Mouse (Mus musculus): ENCODE results near the gene Ift52. TPM values are rescaled to one million over a fixed set of nuclear protein-coding genes. Genes with fewer than 3 reads are reported as not detected.

Gene Ift52
- polyA plus RNA-seq (2012): 4.7 and 5.7 TPM in 2 replicates

DNA sequence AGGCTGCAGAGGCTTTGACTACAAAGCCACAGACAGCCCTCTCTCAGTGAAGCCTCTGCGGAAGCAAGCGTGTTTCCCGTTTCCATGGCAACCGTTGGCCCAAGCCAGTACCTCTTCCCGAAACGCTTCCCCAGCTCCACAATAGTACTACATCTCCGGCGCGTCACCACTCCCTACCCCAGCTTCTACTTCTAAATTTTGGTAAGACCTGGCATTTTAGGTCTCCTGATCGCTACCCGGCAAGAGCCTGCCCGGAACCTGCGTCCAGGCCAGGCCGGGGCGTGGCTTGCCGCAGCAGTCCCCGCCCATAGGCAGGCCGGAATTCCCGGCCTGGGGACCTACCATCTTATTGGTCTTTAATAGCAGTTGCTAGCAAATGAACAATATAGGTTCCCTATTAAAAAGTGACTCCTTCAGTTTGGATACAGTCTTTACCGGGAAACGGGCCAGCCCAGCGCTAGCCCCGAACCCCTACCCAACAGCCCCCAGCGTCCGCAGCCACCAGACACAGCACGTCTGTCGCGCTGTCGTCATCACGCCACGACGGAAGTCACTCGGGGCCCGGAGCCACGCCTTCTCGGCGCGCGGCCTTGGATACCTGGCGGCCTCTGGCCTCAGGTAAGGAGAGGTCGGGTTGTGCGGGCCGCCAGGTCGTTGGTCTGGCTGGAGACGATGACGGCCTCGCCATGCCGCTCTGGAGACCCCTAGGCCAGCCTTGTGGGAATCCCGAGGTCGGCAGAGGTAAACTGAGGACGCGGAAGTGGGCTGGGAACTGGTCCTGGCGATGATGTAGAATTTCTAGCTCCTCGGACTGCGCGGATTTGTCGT, at the start of gene Ift52:
Gene Ift52 (plus strand): TSS at position 439 of the 828 bp plus-strand sequence.
- no peak for TF ChIP-seq GATA1 (IDR thresholded peaks at IDR 0.05; ENCODE audit: low read length)

DNA sequence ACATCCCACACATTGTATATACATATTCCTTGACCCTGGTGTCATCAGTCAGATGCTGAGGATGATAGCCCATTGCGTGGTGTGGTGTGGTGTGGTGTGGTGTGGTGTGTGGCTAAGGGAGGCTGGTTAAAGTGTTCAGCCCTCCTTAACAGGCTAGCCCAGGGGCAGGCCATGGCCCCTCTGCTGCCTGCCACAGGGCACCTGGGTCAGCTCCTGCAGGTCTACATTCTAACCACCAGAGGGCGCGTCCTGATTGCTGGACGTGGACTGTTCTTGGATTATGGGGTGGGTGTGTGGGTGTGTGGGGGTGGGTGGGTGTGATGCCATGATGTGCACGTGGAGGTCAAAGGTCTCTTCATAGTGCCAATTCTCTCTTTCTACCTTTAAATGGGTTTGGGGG, 48.8 kb upstream of the Ift52 start:
- TF ChIP-seq GATA1 (IDR thresholded peaks at IDR 0.05; ENCODE audit: low read length): no peak

DNA sequence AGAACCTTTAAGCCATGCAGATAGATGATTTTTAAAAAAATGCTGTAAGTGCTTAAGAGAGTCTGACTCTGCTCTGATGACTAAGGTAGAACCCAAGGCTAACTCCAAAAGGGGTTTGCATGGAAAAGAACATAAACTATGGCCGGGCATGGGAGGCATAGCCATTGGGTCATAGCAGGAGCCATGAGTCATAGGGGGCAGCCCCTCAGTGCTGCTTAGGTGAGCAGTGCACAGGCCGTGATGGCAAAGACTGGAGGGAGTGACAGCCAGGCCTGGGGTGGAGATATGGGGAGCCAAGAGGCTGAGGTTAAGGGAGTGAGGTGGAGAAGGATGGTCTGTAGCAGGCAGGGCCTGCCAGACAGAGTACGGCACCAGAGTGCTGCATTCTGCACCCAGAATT, 48.1 kb upstream of the Ift52 start:
- TF ChIP-seq GATA1 (IDR thresholded peaks at IDR 0.05; ENCODE audit: low read length): no peak

DNA sequence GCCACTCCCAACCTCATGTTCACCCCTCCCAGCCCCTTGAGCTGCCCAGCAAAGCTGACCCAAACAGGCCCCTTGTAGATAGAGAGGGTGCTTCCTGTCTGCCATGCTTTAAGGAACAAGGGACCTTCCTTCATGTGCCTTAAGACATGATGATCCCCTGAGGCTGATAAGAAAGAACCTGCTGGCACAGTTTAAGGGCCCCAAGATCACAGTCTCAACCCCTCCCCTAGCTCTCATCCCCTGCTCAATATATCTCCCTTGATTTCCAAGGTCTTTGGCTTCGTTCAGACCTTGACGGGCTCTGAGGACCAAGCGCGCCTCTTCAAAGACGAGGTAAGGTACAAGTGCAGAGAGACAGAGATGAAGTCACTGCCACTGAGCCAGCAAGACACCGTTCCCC, 46.3 kb upstream of the Ift52 start:
- no peak for TF ChIP-seq GATA1 (IDR thresholded peaks at IDR 0.05; ENCODE audit: low read length)

DNA sequence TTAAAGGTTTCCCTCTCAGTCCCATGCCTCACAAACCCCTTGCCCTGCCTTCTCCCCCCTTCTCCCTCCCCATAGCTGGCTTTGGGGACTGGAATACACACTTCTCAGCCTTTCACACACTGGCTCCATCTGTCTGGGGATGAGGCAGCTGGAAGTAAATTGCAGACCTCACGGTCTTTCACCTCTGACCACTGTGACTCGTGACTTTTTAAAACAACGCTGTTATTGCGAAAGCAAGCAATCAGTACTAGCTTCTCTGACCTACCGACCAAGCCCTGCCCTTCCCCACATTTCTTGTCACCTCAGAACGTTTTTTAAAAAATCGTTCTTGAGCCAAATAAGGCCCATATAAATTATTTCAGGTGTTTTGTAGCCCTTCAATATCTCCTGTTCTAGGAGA, 44.4 kb upstream of the Ift52 start:
- TF ChIP-seq GATA1 (IDR thresholded peaks at IDR 0.05; ENCODE audit: low read length): no peak

DNA sequence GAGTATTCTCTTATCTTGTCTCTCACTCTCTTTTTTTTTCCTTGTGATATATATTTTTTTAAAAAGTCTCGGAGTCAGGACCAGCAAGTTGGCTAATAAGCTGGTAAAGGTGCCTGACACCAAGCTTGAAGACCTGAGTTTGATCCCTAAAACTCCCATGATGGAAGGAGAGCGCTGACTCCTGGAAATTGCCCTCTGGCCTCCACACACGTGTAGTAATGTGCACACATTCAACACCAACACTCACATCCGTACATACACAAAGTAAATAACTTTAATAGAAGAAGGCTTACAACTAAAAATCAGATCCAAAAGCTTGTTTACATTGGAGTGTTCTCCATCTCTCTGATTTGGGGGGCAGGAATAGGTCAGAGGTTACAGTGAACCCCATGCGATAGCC, 43.9 kb upstream of the Ift52 start:
- TF ChIP-seq GATA1 (IDR thresholded peaks at IDR 0.05; ENCODE audit: low read length): no peak

DNA sequence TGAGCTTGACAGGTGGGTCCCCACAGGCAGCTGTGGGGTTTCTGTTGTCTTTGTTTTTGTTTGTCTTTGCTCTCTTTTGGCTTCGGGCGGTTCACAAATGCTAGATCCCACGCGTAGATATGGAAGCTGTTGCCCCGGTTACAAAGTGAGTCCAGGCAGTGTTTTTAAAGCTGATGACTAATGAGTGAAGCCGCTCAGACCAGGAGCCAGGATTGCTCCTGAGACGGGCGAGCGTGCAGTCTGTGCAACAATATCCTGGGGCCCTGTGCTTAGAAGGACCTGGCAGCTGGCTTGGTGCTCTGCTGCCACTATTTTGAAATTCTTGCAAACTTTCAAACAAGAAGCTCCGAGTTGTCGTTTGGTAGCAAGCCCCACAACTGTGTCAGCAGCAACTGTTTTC, 43.5 kb upstream of the Ift52 start:
- TF ChIP-seq GATA1 (IDR thresholded peaks at IDR 0.05; ENCODE audit: low read length): no peak

DNA sequence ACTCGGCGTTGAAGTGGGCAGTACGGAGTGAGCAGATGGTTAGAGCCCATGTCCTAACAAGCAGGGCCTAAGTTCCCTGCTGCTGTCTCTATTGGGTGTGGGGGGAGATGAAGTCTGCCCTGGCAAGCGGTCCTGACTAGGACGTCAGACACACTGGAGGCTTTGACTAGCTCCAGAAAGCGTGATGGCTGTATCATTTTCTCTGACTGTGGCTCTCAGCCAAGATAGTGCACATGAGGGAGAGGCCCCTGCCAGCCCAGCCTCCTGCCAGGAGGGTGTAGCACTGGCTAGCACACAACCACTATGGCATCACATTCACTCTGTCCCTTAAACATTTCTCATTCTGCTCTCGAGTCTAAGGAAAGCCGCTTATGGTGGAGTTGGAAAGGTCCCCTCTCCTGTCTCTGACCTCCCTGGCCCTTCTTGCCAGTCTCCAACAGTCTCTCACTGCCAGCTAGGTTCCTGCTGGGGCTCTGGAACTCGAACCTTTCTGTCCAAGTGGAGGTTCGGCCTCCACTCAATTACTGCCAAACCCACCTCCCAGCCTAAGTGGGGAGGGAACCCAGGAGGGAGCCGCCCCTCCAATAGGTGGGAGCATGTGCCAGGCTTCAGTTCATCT, 41.9 kb upstream of the Ift52 start:
- no peak for TF ChIP-seq GATA1 (IDR thresholded peaks at IDR 0.05; ENCODE audit: low read length)

DNA sequence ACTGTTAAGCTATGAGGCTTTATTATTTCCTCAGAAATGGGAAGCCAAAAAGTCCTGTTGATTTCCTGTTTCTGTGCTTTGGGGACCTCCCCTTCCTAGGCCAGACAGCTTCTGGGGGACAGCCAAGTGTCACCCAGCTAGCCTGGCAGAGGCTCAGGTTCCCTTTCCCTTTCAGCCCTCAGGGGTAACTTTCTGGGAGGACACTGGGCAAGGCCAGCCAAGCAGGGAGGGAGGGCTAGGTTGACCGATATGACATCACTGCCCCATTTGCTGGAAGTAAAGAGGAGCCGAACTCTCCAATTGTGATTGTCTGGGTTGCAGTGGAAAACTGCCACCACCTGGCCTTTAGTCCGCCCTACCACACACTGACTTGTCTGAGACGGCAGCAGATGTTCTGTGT, 41.2 kb upstream of the Ift52 start:
- no peak for TF ChIP-seq GATA1 (IDR thresholded peaks at IDR 0.05; ENCODE audit: low read length)

DNA sequence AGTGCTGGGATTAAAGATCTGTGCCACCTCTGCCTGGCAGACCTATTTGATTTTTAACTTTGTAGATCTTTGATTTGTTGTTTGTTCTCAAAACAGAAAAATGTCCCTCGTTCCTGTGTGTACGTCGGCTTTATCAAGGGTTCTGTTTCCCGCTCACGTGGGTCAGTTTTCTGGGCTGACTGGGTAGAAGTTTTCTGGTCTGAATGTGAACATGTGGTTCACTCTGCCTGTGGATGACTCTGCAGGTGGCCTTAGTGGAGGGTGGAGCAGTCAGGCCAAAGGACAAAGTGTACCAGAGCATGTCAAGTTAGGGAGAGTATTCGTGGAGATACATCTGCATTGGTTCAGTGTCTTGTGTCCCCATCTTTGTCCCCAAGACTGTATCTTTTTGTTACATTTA, 32.8 kb upstream of the Ift52 start:
- TF ChIP-seq GATA1 (IDR thresholded peaks at IDR 0.05; ENCODE audit: low read length): no peak

DNA sequence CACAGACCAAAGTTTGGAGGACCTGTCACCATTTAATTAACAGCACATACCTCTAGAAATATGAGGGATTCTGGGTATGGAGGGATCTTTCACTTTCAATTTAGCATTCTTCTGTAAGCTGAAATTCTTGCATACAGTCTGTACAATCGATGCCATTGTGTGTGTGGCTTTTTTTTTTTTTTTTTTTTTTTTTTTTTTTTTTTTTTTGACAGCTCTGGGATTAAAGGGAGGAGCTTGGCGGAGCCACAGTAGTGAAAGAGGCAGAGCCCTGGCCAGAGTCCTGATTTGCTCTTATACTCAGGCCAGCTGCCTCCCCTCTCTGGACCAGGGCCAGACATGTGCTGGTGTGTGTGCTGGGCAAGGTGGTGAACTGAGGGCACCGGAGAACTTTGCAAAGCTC, 31.2 kb upstream of the Ift52 start:
- no peak for TF ChIP-seq GATA1 (IDR thresholded peaks at IDR 0.05; ENCODE audit: low read length)

DNA sequence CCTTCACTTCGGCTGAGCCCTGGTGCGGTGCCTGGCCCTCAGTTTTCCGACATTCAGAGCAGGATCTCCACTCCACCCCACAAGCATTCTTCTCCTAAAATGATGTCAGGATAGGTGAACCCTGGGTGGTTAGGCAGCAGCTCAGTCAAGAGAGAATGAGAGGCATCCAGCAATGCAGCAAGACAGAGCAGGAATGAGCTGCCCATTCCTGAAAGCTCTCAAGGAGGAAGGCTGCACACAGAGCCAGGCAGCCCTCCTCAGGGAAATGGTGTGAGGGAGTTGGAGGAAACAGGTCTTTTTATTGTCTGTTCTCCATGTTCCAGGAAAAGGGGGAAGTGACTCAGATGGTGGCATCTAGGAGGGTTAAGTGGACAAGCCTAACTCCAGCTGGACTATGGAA, 30.4 kb upstream of the Ift52 start:
- TF ChIP-seq GATA1 (IDR thresholded peaks at IDR 0.05; ENCODE audit: low read length): no peak

DNA sequence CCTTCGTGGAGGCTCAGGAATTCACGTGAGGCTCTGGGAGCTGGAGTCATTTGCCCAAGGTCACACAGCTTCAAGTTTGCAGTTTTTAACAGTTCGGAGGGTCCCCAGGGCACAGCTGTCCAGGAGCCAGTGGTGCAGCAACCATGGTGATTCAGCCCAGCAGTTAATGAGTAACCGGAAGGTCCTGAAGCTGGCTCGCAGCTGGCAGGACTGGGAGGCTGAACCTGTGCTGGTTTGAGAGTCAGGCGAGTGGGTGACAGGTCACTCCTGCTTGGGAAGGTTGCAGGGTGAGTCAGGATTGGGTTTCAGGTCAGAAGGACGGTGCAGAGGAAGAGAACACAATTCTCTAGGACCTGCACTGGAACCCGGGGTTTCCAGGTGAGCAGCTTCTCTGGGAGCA, 29.9 kb upstream of the Ift52 start, which contains the start of gene Sgk2:
Gene Sgk2 (plus strand): TSS at position 113 of the 400 bp plus-strand sequence.
- TF ChIP-seq GATA1 (IDR thresholded peaks at IDR 0.05; ENCODE audit: low read length): no peak

DNA sequence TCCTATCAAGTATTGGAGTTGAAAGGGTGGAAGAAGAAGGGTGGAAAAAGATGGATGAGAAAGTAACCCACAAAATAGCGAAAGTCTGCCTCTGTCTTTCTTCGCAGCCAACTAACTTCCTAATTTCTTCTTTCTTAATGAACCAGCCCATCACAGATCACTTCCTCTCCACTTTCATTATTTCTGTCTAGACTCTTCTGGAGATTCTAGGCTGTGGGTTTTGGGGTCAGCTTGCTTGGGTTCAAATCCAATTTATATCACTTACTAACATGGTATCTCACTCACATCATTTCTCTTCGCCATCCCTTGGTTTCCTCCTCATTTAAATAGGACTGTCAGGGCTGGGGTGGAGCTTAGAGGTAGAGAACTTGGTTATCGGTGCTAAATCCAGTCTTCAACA, 28.9 kb upstream of the Ift52 start:
- TF ChIP-seq GATA1 (IDR thresholded peaks at IDR 0.05; ENCODE audit: low read length): no peak

DNA sequence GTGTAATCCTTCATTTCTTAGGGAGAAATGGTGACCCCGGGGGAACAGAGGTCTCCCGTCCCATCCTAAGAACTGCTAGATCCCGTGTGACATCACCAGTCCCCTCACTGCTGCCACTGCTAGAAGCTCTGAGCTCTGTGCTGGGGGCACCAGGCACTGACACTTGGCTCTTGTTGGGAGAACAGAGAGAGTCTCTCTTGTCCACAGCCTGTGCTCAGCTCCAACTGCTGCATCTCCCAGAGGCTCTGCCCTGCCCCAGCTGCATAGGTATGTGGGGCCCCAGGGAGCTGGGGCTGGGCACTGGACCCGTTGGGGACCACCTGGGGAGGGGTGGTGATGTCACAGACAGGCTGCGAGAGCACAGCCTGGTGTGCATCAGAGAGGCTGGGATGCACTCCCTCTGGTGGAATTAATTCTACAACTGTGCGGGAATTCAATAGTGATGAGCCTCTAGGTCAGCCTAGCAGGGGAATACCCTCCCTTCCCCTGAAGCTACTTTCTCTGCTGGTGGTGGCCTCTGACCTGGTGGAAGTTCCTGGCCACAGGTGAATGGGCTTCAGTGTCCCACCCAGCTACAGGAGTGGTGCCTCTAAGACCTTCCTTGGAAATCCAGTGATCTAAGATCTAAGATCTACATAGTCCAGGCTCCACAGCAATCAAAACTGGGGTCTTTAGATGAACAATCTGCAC, 25.6 kb upstream of the Ift52 start:
- TF ChIP-seq GATA1 (IDR thresholded peaks at IDR 0.05; ENCODE audit: low read length): no peak

DNA sequence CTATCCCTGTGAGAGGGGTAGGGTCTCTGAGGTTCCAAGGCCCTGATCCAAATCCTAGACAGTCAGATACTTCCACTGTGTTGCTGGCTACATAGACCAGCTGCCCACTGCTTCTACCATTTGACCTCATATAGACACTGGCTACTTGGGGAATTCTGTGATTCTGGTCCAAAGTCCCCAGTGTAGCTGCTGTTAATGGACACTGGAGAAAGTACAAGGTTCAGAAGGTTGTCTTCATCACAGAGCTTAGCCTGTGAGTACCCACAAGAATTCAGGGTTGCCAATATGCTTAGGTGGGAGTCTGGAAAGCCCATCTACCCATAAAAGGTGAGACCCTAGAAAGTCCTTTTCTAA, 25.1 kb upstream of the Ift52 start:
- no peak for TF ChIP-seq GATA1 (IDR thresholded peaks at IDR 0.05; ENCODE audit: low read length)

All from G1E-ER4 (cell line).